Mouse (Mus musculus) right cerebral cortex, postnatal 10 days (tissue): ENCODE results near the gene Lrch1.

Experiments used
- DNase-seq, 2 experiments: peaks; one replicate each; pipeline ENCODE4 v3.0.0; 2021; ENCODE audit warnings: low spot score in 2 of 2

Lrch1 gene

GRCm38 (mm10) chr14:74922039-74922736 is 25.5 kb downstream of the Lrch1 start:
- DNase-seq = no peak

GRCm38 (mm10) chr14:74921471-74921870 is 26.2 kb downstream of the Lrch1 start:
- DNase-seq = no peak

GRCm38 (mm10) chr14:74919132-74919531 is 28.5 kb downstream of the Lrch1 start:
- no peak for DNase-seq

- DNase-seq = no peak
These were observed 29.1 kb downstream of the Lrch1 start for GRCm38 (mm10) chr14:74918521-74919103.

DNA sequence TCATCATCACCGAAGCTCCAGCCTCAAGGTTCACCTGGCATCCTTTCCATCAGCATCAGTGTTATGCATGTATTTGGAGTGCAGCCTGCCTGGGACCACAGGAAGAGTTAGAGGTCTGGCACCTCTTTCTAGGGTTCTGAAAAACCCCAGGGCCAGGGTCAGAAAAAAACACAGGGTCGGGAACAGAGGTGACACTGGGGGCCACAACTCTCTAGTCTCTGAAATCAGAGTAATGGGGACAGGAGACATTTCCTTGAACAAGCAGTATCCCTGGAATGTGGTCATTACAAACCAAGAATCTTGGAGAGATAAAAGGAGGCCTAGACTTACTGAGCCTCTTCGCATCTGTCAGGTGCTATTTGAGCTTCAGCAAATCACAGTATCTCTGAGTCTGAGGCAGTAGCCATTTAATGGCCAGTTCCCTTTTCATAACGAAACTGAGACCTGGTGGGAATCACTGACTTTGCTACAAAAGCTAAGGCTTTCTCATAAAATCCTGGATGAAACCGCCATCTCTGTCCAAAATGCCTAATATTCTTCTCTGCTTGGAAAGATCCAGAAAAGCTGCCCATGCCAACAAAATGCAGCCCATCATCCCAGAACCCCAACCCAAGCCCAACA is 30.1 kb downstream of the Lrch1 start:
- DNase-seq = no peak

GRCm38 (mm10) chr14:74916691-74917090 is 31.0 kb downstream of the Lrch1 start:
- DNase-seq = no peak

DNA sequence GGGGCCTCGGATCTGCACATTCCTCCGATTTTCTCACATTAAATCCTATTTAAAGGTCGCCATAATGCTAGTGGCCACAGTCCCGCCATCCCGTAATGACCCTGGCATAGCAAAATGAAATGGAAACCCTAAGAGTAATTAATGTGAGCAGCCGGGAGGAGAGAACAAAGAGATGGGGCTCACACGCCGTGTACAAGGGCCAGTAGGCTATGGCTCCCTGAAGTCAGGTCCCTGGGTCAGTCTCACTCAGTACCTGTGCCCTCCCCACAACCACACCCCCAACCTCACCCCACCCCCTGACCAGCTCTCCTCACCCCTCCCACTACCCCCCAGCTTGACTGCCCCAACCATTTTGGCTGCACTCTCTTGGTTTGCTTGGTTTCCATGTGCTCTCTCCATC is 31.6 kb downstream of the Lrch1 start:
- DNase-seq = no peak

GRCm38 (mm10) chr14:74915658-74916057 is 32.0 kb downstream of the Lrch1 start:
- no peak for DNase-seq

DNA sequence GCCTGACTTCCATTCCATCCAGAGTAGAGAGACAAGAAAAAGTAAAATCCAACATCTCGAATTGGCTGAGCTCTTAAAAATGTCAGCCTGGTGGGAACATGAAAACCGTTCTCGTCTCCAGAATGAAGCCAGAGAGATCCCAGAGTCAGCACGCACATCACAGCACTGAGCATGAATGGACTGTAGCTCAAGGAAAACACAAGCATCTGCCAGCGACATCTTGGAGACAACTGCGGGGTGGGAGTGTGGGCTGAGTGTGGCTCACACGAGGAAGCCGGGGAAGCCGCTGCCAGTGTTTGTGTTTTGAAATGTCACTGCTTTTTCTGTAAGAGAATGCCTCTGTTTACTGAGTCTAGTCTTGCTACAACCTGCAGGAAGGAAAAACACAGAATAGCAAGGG is 32.7 kb downstream of the Lrch1 start:
- DNase-seq = peak; percentile 78 to 87

GRCm38 (mm10) chr14:74913381-74914230 is 34.1 kb downstream of the Lrch1 start:
- peak; percentile 56 to 58 for DNase-seq

DNA sequence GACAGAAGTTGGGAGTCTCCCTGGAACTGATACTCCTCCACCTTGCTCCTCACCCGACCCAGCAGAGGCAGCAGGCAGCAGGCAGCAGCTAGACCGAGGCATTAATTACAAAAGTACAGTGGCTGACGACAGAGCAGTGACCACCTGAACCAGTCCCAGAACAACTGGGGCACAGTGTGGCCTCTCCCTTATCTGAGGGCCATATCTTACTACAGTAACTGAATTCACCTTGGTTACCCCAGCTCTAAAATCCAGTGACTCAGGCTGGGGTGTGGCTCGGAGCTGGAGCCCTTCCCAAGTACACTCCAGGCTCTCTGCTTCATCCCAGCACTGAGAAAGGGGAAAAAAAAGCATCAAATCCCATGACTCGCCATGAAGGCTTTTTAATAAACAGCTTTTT is 37.3 kb downstream of the Lrch1 start:
- DNase-seq = no peak

GRCm38 (mm10) chr14:74909021-74909420 is 38.7 kb downstream of the Lrch1 start:
- no peak for DNase-seq

DNA sequence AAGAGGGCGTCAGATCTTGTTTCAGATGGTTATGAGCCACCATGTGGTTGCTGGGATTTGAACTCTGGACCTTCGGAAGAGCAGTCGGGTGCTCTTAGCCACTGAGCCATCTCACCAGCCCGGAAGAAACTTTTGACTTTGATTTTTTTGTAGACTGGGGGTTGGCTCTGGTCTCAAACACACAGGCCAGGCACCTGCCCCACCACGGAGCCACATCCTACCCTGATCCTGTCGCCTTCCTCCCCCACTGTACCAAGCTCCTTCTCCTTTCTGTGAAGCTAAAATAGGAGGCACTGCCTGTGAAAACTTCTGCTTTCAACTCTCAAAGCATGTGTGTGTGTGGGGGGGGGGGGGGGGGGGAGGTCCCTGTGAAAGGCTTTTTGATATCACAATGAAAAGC is 39.4 kb downstream of the Lrch1 start:
- no peak for DNase-seq

GRCm38 (mm10) chr14:74907706-74908105 is 40.0 kb downstream of the Lrch1 start:
- DNase-seq = no peak

- no peak for DNase-seq
These were observed 41.7 kb downstream of the Lrch1 start for GRCm38 (mm10) chr14:74905990-74906389.

DNA sequence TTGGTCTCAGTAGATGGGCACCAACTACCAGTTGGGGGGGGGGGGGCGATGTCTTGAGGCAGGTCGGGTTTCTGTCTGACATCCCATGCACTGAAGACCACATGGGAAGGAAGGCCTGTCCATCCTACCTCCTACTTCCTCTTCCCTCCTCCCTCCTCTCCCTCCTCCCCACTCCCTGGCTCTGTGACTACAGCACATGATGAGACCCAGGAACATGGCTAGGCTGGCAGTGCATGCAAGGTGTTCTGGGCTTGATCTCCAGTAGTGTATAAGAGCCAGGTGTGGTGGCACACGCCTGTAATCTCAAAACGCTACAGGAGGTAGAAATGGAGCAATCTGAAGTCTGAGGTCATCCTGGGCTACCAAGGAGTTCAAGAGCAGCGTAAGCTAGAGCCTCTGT is 43.2 kb downstream of the Lrch1 start:
- DNase-seq = no peak

DNA sequence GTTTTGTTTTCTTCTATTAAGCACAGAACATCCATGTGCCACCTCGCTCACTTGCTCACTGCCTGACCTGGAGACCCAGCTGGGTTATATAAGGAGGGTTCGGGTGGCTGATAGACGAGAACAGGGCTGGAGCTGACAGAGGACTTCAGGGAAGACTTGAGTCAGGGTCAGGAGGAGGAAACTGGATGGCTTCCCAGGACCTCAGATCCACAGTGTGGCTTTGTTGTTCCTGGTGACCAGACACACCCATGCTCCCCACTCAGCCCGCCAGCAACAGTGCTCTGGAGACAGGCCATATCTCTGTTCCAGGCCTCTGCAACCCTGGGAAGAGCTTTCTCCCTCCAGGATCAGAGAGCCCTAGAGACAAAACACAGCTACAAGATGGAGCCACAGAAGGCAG is 44.6 kb downstream of the Lrch1 start:
- no peak for DNase-seq

DNA sequence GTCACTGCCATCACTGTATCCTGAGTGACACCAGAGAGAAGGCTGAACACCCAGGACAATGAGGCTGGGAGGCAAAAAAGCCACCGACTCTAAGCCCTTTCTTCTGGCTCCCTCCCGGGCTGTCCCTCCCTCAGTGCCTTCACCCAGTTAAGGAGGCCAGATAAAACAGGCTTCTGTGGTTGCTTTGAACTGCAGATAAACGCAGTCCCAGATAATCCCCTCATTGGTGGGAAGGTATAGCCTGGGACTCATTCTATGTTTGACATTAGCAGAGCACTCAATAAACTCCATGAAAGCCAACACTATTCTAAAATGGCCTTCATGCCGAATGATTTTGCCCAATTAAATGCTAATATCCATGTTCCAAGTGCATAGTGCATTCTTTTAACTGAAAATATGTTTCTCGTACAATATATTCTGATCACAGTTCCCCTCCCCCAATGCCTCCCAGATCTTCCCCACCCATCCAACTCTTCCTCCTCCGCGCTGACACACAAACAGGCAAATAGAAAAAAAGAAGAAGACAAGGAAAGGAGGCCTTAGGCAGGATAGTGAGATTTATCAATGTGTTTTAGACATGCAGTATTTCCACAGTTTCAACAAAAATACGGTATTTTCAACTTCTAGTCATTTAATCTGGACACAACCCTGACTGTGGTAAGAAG is 46.8 kb downstream of the Lrch1 start:
- DNase-seq = no peak

GRCm38 (mm10) chr14:74899953-74900704 is 47.5 kb downstream of the Lrch1 start:
- DNase-seq = no peak

GRCm38 (mm10) chr14:74898939-74899338 is 48.7 kb downstream of the Lrch1 start:
- DNase-seq = no peak

DNA sequence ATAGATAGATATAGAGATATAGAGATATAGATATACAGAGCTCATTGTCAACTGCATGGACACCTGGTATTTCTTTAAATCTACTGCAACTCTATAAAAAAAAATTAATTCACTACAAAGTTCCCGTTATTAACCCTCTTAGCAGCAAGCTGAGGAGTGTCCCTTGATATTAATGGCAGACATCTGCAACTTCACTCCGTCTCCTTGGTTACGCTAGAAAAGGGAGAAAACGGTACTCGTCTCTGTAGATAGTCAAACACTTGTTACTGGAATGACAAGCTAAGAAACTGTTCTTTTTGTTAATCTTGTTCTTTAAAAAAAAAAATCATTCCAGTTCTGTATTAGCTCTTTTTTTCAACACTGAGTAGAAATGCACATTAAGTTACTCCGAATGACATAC is 54.0 kb downstream of the Lrch1 start:
- no peak for DNase-seq
